27 mouse cellular contexts compared by ENCODE assay signal in the genomic region with DNA sequence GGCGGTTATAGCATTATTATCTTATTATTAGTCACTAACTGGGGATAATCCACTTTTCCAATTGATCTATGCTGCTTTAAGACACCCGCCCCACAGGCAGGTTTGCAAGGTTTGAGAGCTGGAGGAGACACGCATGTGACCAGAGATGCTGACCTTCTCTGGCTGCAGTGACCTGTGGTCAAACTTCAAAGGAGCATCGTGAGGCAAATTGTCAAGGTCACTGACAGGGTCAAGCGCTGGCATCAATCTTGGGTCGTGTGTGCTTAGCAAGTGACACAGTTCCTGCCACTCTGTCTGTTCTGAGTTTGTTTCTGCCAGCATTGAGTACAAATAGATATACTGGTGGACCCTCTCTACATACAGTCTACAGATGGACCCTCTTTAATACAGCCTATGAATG. TPM values are rescaled to one million over a fixed set of nuclear protein-coding genes. Genes with fewer than 3 reads are reported as not detected.
"Had no signal": no experiment of that assay in that cellular context is flagged by ENCODE, and none has a peak within 500 bp of the region (broad histone marks: within the 10 kb centered on the region; RNA-seq: fewer than 3 reads in every experiment).

No protein-coding gene starts in this region.

- H3K4me1 ChIP-seq: liver, embryonic 13.5 days had no signal

- DNase-seq: kidney, postnatal 25 days; layer of hippocampus, adult 9-11 months; liver, embryonic 13.5 days; lung, adult 2 months; lung, postnatal 14 days; lung, postnatal 4 days; right cerebral cortex, adult 18-20 months; right cerebral cortex, postnatal 14 days; right cerebral cortex, postnatal 4 days; thymus, adult 2 months; thymus, postnatal 14 days; thymus, postnatal 4 days had no signal

- H3K27me3 ChIP-seq: liver, embryonic 13.5 days had no signal

- H3K4me2 ChIP-seq: liver, embryonic 13.5 days; midbrain, embryonic 12.5 days had no signal

- H3K4me3 ChIP-seq: layer of hippocampus, adult 2 months; liver, embryonic 13.5 days; midbrain, embryonic 12.5 days; myocyte had no signal

- H3K9ac ChIP-seq: liver, embryonic 13.5 days had no signal

- H3K27ac ChIP-seq: kidney, postnatal 0 days; layer of hippocampus, adult 2 months; liver, embryonic 13.5 days; midbrain, embryonic 12.5 days; stomach, postnatal 0 days had no signal

- ATAC-seq: midbrain, embryonic 16.5 days had no signal

- H3K36me3 ChIP-seq: liver, embryonic 13.5 days; midbrain, embryonic 12.5 days had no signal

- H3K9me3 ChIP-seq: liver, embryonic 13.5 days; midbrain, embryonic 12.5 days had no signal

RNA-seq across cellular contexts. Expression of a gene that starts 14.8 kb away (rescaled TPM):
- total RNA-seq: liver, adult 2 months; megakaryocyte progenitor cell, adult 5-6 weeks; megakaryocyte-erythroid progenitor cell, adult 5-6 weeks; monocyte, adult 5-6 weeks had no signal
- polyA plus RNA-seq: kidney, embryonic 14.5 days; kidney, postnatal 0 days; large intestine, adult 2 months; limb, embryonic 11.5 days; liver, adult 2 months; liver, embryonic 13.5 days; liver, embryonic 16.5 days; lung, adult 2 months; lung, embryonic 16.5 days; thymus, adult 2 months had no signal
